Mouse (Mus musculus): Measurements from ENCODE around the gene Wdr66. TPM values are rescaled to one million over a fixed set of nuclear protein-coding genes. Genes with fewer than 3 reads are reported as not detected.
"Not testable (repeated sequence)": the region's sequence is repeated elsewhere in the genome, so short reads cannot be mapped to it uniquely, and the experiment has no call there.

Wdr66 gene
- total RNA-seq (2021) = 1 to 10 TPM in 1 of 2 experiments, under 1 TPM in 1; 0.97 to 1.4 TPM

DNA sequence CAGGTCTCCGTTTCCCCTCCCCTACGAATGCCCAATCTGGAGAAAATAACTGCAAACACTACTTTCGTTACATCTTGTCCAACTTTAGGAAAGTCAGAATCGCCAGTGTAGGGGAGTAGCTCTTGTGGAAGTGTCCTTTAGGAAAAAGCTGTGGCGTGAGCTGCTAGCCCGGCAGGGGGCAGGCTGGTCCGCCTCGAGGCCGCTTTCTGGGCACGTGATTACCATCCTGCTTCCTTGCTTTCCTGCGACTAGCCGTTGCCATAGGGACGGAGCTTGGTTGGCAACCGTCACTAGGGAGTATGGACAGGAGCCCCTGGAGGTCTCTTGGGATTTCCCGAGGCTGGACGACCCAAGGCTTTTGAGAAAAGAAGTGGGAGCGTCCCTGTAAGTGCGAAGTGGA lies at the start of gene Wdr66:
Wdr66 (plus strand) TSS at position 269 of the 400 bp plus-strand sequence.
- intact Hi-C loops (cut with DNase I) = no loop called here

DNA sequence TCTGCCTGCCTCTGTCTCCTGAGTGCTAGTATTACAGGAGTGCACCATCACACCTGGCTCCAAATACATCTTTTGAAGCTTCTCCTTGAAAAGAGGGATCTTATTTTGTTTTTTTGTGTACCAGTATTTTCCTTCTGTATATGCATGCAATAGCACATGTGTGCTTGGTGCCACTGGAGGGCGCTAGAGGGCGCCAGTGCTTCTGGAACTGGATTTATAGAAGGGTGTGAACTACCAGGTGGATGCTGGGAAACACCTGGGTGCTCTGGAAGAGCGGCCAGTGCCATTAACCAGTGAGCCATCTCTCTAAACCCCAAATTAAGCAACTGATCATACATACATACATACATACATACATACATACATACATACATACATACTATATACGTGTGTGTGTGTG lies 49.1 kb upstream of the Wdr66 start:
- DNase-seq; intact Hi-C loops (cut with DNase I): not testable (repeated sequence)

More for the DNA sequence above, at the start of gene Wdr66:
- peak; percentile 75 to 77 for DNase-seq

DNA sequence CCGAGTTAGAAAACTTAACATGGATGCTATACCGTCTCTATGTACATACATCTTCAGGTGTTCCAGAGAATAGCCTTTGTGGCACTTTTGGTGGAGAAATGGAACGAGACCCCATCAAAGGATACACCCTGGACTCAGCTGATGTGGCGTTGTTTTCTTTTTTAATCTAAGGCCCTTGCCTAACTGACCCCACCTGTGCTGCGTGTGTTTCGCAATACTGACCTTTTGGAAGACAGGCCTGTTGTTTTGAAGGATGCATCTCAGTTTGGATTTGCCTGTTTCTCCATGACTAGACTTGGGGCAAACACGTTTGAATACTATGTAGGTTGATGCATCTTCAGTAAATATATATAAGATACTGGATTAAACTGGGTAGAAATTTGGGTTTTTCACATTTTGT lies 48.3 kb upstream of the Wdr66 start:
- intact Hi-C loops (cut with DNase I); DNase-seq: not testable (repeated sequence)

DNA sequence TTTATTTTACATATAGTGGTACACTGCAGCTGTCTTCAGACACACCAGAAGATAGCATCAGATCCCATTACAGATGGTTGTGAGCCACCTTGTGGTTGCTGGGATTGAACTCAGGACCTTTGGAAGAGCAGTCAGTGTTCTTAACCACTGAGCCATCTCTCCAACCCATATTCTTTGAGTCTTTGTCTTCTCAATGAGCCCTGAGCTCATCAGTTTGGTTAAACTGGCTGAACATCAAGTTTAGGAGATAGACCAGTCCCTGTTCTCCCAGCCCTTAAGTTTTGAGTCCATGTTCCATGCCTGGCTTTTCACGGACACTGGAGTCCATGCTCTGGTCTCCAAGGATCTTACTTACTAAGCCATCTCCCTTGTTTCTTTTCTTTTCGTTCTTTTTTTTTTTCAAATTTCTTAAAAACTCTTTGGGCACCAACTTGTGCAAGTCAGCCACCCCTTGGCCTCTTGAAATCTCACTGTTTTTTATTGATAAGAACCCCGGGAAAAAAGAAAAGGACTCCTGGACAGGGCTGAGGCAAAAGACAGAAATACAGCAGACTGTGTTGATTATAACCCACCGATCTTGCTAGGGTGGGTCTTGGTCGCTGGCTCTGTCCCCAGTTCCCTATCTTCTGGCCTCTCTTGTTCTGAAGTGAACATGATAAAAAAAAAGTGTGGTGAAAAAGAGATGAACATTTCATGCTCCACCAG lies 29.4 kb upstream of the Wdr66 start:
- DNase-seq; intact Hi-C loops (cut with DNase I): not testable (repeated sequence)

DNA sequence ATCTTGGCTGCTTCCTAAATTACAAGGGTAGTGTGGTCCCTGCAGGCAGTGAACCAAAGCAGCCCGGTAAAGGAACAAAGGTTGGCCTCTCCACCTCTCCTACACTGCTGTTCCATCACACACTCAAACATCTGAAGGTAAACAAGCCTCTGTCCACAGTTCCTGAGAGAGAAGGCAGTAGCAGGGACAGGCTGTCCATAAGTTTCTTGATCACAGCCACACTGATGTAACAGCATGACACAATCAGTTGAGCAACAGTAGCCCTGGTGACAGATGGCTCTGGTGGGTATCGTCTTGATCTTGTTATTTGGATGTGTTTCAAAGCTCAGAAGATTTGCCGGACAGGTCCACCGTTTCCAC lies 28.9 kb upstream of the Wdr66 start:
- intact Hi-C loops (cut with DNase I) = no loop called here
- no peak for DNase-seq

DNA sequence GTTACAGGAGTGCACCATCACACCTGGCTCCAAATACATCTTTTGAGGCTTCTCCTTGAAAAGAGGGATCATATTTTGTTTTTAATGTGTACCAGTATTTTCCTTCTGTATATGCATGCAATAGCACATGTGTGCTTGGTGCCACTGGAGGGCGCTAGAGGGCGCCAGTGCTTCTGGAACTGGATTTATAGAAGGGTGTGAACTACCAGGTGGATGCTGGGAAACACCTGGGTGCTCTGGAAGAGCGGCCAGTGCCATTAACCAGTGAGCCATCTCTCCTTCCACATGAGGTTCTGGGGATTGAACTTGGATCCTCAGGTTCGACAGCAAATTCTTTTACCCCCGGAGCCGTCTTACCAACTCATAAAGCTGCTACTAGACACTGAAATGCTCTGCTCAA lies 28.0 kb upstream of the Wdr66 start:
- intact Hi-C loops (cut with DNase I) = not testable (repeated sequence)

DNA sequence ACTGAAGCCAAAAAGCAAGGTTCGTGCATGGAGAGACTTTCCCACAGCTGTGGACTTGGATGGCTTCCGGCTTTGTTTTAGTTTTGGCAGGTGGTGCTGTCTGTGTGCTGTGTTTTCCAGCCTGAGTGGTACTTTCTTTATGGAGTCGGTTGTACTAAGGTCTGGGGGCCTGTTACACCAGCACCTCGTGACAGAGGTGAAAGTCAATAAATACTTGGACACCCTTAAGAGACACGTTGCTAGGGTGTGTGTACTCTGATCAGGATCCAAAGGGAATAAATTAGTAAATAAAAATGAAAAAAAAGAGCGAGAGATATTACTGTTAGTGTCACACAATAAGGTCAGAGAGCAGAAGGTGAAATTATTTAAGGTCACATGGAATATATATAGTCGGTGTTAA lies 25.1 kb upstream of the Wdr66 start:
- no peak for DNase-seq
- intact Hi-C loops (cut with DNase I) = no loop called here

More for the DNA sequence above, 28.0 kb upstream of the Wdr66 start:
- not testable (repeated sequence) for DNase-seq

DNA sequence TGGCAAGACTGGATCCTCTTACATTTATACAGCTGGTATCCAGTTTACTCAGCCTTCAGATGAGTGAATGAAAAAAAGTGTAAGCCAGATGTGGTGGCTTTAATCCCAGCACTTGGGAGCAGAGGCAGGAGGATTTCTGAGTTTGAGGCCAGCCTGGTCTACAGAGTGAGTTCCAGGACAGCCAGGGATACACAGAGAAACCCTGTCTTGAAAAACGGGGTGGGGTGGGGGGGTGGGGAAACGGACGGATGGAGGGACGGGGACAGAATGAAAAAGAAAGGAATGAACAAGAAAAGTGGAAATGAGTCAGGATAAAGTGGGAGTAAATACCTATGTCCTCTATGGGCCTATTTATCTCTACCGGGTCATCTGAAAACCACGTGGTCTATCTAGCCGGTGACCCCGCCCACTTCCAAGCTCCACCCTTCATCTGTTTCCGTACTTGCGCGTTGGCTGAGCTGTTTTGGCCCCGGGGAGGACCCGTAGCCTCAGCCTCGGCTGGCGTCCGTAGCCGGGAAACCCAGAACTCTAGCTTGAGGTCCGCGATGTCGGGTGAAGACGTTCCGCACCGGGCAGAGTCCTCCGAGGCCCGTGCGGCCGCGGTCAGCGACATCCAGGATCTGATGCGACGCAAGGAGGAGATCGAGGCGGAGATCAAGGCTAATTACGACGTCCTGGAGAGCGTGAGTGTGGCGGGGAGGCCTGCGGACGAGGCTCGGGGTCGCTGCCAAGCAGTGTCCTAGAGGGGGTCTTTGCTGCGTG lies 24.0 kb upstream of the Wdr66 start:
- DNase-seq = peak; percentile 92 to 94
- intact Hi-C loops (cut with DNase I) = no loop called here

DNA sequence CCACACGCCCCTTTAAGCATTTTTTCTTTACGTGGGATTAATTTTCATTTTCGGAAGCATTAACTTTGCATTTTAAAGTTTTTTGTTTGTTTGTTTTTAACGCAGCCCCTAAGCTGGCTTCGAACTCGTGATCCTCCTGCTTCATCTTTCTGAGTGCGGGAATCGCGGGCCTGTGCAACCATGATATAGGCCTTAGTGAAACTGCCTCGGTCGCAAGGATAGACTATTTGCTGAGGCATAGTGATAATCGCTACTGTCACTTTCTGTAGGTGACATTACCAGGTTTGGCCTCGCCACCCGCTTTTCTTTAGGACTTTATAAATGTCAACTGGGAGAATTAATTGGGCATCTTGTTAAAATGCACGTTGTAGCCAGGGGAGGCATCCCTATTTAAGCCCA lies 23.4 kb upstream of the Wdr66 start:
- intact Hi-C loops (cut with DNase I) = no loop called here

DNA sequence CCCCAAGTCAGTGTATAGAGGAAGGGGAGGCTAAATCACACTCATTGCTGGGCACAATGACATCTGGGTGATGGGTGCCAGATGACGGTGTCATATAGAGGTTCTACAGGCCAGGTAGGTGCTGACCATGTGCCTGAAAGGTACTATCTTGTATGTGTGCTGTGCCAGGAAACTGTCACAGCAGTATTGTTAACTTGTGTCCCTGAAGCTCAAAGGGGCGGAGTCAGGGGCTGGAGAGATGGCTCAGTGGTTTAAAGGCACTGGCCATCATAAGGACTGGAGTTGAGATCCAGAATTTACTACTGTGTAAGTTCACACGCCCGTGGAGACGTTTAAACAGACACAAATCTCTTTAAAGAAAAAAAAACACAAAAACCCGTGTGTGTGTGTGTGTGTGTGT lies 22.6 kb upstream of the Wdr66 start:
- no peak for DNase-seq
- intact Hi-C loops (cut with DNase I) = no loop called here

More for the DNA sequence above, 23.4 kb upstream of the Wdr66 start:
- no peak for DNase-seq

DNA sequence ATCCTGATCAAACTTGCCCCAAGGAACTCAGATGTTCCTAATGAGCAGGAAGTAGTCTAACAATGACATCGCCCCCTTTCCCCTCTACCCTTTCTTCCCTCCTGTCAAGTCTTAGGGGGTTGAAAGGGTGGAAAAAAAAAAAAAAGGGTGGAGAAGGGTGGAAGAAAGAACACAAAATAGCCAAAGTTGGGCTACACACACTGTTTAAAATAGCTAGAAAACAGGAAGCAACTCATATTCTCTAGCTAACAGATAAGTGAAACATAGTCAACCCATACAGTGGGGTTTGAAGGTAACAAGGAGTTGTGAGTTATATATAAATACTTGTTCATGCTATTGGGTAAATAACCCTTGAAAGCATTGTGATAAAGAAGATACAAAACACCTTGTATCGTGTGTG lies 19.7 kb upstream of the Wdr66 start:
- DNase-seq = no peak
- intact Hi-C loops (cut with DNase I) = no loop called here

DNA sequence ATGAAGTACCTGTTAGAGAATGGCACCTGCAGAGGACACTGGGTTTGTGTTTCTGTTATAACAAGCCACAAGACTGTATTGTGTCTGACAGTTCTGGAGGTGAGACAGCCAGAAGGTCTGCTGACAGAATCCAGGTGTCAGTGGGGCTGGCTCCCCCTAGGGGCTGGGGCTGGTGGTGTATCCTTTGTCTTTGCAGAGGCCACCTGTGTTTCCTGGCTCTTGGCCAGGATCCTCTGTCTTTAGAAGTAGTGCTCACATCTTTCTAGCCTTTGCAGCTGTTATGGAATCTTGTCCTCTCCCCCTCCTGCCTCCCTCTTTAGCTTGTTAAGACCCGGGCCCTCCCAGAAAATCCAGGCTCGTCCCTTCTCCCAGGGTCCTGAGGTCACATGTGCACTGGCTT lies 16.2 kb upstream of the Wdr66 start:
- intact Hi-C loops (cut with DNase I) = no loop called here
- no peak for DNase-seq

DNA sequence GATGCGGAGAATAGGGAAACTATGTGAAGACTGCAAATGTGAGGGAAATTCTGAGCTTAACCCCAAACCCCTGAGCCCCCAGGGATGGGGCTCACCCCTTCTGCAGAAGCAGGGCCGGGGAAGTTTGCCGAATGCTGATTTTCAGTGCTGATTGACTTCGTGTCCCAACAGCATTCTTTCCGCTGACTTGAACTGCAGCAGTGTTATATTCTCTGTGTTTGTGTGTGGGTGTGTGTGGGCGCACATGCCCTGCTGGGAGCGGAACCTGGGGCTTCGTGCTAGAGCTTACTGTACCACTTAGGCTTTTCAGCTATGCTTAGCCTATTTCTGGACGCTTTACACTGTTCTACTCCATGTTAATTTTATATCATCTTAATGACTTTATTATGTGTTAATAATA lies 15.5 kb upstream of the Wdr66 start:
- intact Hi-C loops (cut with DNase I) = no loop called here
- DNase-seq = no peak

DNA sequence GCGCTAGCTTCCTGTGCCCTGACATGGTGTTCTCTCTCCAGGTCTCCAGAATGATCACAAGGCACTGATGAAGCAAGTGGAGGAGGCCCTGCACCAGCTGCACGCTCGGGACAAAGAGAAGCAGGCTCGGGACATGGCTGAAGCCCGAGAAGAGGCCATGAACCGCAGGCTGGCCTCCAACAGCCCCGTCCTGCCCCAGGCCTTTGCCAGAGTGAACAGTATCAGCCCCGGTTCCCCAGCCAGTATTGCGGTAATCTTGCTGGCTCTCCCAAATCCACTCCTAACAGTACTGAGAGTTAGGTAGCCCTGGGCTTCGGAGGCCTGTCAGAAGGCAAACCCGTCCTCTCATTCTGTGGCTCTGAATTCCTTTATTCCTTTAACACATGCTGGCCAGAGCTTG lies 12.4 kb upstream of the Wdr66 start:
- DNase-seq = peak; percentile 47 to 49
- intact Hi-C loops (cut with DNase I) = no loop called here

DNA sequence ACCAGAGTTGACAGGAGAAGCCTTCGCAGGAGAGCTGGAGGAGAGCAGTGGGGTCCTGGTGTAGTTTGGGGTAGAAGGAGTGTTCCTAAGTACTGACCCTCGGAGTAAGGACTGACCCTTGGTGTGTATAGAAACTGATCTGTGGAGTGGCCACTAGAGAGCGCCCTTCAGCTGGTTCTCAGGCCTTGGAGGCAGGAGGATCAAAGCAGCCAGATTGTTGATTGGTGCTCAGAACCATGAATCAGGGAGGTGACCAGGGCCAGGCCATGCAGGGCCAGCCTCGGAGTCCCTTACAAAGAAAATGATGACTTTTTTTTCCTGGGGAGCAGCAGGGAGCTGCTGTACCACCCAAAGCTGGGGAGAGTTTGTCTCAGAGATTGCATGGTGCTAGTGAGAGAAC lies 6.4 kb upstream of the Wdr66 start:
- intact Hi-C loops (cut with DNase I) = no loop called here
- DNase-seq = peak in 1 of 2 experiments; percentile 45

DNA sequence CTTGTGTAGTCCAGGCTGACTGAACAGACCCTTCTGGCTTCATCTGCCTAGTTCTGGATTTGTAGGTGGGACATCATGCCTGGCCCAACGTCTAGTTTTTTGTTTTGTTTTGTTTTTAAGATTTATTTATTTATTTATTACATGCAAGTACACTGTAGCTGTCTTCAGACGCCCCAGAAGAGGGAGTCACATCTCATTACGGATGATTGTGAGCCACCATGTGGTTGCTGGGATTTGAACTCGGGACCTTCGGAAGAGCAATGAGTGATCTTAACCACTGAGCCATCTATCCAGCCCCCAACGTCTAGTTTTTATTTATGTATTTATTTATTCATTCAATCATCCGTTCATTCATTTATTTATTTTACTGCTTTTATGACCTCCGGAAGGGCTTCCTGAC lies 512 bp upstream of the Wdr66 start:
- DNase-seq = no peak
- intact Hi-C loops (cut with DNase I) = no loop called here

DNA sequence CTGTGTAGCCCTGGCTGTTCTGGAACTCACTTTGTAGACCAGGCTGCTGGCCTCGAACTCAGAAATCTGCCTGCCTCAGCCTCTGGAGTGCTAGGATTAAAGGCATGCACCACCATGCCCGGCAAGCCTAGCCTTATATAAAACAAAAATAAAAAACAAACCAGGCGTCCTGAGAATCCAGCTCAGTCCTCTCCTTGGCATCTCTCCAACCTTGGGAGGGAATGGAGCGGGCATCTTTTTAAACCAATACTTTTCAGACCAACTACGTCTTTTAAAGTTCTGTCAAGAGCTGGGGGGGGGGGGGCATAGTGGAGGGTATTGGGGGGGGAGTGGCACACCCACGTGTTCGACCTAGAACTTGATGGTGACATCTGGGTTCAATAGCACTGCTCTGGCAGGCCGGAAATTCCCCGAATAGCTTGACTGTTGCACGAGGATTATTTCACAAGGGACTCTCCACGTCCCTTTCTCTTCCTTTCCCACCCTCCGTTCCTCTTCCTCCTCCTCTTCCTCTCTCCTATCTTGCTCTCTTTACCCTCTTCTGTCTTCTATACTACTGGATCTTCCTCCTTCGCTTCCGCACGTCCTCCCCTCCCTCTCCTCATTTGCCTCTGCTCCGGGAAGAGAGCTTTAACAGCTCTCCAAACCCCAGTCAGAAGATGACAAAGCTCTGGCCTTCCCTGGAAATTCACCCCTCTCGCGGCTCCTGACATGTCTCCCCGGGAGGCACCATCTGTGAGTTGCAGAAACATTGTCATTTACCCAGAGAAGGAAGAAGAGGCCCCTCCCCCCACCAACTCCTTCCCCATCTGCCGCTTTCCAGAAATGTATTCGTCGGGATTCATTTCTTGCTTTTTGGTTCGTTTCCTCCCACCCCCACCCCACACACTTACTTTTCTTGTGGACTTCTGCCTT lies 5.2 kb downstream of the Wdr66 start:
- intact Hi-C loops (cut with DNase I) = no loop called here
- peak; percentile 6 to 18 for DNase-seq

DNA sequence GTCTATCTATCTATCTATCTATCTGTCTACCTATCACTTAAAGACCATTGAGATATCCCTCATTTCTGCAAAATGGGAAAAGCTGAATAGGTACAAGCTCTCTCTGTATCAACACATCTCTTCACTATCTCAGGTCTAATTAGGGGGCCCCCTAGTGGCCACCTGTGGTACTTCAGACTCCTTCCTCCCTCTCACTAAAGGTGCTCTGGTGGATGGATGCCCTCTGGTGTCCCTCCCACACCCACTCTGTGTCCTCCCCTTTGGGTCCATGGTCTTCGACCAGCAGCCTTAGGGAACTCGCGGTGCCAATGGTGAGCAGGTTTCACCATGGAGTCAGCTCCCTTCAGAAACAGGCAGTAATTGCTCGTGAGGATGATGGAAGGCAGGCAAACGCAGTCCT lies 7.1 kb downstream of the Wdr66 start:
- peak; percentile 28 to 60 for DNase-seq
- intact Hi-C loops (cut with DNase I) = no loop called here

DNA sequence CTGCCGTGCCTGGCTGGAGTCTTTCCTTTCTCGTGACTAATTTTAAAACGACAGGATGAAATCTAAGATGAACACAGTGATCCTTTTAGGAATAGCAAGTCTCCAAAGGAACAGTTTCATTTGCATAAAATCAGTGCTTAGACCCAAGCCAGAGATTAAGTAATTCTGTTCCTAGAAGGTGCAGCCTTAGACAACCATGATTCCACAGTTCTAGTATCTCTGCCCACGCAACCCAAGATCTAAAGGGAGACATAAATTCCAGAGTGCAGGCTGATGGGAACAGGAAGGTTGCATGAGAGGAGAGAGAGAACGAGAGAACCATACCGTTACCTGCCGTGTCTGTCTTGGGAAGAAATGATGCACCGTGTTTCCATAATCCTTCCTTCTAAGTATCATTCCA lies 8.8 kb downstream of the Wdr66 start:
- no peak for DNase-seq
- intact Hi-C loops (cut with DNase I) = no loop called here

DNA sequence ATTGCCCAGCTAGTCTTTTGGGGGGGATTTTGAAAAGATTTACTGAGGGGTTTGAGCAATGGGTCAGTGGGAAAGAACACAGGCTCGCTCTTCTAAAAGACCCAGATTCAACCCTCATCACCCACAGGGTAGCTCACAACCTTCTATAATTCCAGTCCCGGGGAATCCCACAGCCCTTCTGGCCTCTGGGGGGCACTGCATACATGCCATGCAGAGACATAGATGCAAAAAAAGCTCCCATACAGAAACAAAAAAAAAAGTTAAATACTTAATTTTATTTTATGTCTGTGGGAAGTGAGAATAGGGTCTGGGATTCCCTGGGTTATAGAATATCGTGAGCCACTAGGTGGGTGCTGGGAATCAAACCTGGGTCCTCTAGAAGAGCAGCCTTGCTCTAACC lies 15.0 kb downstream of the Wdr66 start:
- intact Hi-C loops (cut with DNase I) = no loop called here
- no peak for DNase-seq
